Mouse (Mus musculus) embryo, embryonic 9.5 days (tissue): ENCODE results near the gene Ddx25.

Source experiments
- DNase-seq: peaks from one replicate; pipeline ENCODE4 v3.0.0-alpha.2; 2017; ENCODE audit errors: extremely low spot score

Ddx25 gene

DNA sequence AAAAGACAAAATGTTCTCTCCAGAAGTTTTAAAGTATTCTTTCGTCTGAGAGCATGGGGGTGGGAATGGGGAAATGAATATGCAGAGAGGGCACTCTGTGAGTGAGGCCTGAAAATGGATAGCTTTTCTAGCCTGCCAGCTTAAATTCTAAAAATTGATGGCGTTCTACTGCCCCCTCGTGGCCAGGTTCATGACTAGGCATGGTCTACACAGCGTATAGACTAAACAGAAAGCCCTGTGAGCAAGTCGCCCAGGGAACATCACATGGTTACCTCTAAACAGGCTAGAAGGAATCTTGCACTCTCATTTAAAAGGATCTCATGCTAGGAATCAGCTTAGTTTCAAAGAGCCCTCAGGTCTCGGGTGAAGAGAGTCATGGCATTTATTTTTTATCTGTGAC lies 16.8 kb downstream of the Ddx25 start:
- peak; percentile 80 for DNase-seq

GRCm38 (mm10) chr9:35541024-35541423 lies 17.3 kb downstream of the Ddx25 start:
- DNase-seq: no peak

DNA sequence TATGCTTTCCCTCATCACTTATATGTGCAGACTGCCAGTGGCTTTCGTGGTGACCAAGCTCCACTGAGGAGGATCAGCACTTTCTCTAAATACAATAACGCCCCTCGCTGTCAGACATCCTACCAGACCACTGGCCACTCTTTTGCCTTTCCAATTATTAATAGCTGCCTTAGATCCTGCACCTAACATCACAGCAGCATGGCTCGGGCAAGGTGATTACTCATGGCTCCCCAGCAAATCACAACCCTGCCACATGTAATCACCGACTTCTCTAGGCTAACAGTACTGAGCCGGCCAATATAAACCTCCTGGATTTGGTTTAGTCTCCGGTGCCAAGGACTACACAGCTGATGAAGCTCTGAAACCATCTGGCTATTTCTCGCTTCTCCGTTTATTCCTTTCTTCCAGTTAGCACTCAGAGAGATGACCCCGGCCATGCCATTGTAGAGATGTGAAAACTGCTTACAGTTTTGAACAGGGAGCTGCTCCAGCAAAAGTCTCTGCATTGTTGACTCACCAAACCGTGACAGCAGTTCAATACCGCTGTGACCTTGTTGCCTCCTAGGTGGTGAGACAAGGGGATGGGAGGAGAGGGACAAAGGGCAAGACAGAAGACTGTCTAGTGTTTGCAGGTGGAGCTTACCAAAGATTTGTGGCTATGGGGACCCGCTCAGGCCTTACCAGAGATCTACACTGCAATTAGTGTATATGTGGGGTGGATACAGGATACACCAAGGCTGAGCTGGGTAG lies 19.2 kb downstream of the Ddx25 start:
- DNase-seq: no peak

- no peak for DNase-seq
These were observed 22.5 kb downstream of the Ddx25 start for GRCm38 (mm10) chr9:35535876-35536275.

GRCm38 (mm10) chr9:35535110-35535509 lies 23.2 kb downstream of the Ddx25 start:
- DNase-seq: peak; percentile 81

DNA sequence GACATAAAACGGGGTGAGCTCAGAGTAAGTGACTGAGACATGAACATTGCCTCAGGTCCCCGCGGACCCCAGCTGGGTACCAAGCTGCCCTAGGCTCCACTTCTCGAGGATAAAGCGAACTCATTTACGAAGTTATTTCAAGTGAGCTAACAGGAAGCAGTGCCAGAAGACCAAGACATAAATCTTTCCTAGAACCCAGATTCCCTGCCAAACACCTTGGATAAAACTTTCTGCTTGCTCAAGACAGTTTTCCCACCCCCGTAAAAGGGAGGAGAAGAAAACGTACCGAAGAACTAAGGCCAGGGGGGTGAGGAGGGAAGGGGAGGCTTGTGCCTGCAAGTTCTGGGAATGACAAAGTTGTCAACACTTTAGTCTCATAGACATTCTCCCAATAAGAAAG lies 25.1 kb downstream of the Ddx25 start:
- no peak for DNase-seq

DNA sequence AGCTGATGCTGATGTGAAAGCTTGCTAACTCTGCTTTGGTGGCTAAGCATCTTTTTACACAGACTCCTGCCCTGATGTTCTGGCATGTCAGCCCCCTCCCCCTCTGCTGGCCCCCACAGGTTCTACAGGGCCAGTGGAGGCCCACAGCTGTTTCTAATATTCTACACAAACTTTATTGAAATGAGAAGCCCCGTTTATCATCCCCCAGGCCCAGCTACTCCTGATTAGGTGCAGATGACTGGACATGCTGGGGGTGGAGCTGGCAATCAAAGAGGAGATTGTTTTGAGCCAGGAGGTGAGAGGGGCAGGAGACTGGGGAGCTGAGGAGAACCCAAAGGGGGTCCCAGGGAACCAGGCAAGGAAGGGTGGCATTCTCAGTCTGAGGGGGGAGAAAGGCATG lies 28.5 kb downstream of the Ddx25 start:
- peak; percentile 62 for DNase-seq

- DNase-seq: no peak
These were observed 29.2 kb downstream of the Ddx25 start for GRCm38 (mm10) chr9:35529141-35529540.

DNA sequence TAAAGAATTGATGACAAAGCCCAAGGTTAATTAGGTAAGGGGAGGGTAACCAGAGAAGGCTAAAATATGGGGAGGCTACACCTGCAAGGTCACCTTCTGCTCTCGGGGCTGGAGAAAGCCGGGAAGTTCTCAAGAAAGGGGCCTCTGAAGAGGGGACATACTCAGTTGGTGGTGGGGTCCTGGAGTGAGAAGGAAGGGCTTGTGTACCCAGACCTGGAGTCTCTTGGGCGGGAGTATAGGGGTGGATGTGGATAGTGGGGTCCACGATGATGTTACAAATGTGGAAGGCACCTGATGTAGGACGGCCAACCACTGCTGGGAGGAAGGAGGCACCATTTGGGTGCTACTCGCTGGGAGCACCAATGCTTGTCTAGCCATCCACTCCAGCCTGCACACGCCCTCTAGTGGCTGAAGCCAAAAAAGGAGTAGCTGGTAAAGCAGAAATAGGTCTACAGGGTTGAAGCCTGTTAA lies 34.4 kb downstream of the Ddx25 start:
- peak; percentile 69 for DNase-seq

DNA sequence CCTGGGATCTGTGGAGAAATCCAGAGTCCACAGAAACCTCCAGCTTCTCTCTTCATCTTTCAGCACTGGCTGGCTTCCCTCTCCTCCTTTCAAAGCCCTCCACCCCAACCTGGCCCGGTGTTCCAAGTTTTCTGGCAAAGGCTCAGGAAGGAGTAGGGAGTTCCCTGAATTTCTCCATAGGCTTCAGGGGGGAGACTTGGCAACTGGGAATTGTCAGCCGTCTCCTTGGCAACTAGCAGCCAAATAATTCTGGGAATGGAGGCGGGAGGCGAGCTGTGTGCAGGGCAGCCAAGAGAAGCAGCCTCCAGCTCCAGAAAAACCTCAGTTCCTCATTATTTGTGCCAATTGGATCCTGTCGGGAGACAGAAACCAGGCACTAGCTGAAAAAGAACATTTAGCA lies 34.8 kb downstream of the Ddx25 start:
- DNase-seq: peak; percentile 35

DNA sequence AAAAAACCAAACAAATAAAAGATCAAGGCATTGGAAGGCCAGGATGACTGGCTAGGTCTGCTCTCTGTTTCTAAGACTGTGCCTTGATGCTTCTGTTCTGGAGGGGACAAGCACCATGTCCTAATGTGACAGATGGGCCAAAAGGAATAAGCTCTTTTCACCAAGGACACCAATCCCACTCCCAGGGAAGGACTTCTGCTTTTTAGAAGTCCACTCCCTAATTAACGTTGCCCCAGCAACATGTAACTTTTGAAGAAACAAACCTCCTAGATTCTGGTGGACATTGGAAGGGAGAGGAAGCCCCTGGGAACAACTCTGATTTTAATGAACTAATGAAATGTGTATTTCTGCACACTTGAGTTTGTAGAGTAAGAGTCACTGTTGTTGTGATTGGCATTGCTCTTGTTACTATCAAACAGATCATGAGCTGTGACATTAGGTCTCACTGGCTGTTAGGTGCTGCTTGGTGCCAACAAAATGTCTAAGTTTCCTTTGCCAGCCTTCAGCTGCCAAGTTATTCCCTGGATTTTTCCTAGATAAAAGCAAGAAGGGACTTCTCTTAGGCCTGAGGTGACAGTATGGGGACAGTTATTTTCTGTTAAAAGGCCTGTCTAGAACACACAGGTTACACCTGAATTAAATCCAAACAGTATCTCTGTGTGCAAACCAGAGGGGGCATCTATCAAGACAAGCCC lies 35.4 kb downstream of the Ddx25 start:
- DNase-seq: no peak

GRCm38 (mm10) chr9:35522241-35522640 lies 36.1 kb downstream of the Ddx25 start:
- DNase-seq: no peak

DNA sequence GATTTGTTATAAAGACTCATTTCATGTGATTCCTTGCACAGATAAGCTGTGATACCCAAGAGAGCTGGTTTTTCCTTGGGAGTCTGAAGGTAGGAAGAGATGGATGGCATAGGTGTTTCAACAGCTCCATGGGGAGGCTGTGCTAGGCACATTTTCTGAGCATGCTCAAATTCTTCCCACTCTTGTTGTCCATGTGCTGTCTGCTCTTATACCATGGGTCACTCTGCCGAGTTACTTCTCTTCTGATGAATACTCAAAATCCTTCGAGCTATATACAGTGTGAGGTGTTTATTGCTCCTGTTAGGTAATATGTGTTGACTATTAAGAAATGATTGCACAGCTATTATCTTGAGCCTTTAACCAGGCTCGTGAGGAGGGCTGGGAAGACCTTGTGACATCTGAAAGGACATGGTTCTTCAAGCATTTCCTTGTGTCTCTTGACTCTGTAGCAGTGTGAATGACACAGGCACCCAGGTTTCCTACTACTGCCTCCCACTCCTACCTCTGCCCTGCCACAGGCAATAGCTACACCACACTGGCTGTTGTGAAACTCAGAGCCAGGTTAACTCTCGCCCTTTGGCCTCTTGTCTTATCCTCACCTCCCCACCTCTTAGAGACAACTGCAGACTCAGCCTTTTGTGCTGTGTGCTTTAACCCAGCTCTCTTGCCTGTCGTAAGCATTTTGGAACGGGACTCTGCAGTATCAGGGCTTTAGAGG lies 37.5 kb downstream of the Ddx25 start:
- DNase-seq: no peak

- DNase-seq: no peak
These were observed 40.2 kb downstream of the Ddx25 start, which contains the start of gene Gm1113 for GRCm38 (mm10) chr9:35518169-35518568. Gene Gm1113 (minus strand): TSS chr9:35518269.

DNA sequence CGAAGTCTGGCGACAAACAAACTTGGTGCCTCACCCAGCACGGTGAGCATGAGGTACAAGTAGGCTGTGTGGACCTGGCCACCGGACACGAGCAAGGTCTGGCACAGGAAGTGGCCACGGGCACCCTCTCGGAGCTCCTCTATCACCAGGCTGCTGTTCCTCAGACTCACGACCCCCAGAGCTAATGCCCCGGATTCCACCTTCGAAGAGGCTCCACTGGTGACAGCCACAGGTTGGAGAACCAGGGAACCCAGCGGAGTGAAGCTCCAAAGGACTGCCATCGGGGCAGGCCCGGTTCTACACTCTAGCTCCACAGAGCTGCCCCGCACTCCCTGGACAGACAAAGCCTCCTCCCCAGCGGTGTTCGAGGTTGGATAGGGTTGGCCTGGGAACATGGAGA lies 41.6 kb downstream of the Ddx25 start:
- DNase-seq: no peak

GRCm38 (mm10) chr9:35516182-35516581 lies 42.1 kb downstream of the Ddx25 start:
- DNase-seq: no peak

DNA sequence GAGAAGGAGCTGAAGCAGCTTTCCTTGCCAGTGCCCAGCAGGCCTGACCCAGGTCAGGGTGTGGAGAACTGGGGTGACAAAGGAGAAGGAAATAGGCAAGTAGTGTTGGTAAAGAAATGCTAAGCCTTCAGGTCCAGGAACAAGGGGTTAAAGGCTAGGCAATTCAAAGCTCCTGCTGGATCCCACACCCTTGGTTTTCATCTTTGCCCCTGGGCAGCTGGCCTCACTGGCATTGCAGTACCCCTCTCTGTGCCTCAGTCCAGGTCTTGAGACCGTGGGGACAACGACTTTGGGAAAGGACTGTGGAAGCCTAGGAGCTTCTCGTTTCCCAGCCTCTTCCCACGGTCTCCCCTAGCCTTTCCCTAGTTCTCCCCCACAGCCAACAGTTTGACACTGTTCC lies 44.4 kb downstream of the Ddx25 start:
- no peak for DNase-seq

- no peak for DNase-seq
These were observed 50.1 kb downstream of the Ddx25 start for GRCm38 (mm10) chr9:35508234-35508633.

DNA sequence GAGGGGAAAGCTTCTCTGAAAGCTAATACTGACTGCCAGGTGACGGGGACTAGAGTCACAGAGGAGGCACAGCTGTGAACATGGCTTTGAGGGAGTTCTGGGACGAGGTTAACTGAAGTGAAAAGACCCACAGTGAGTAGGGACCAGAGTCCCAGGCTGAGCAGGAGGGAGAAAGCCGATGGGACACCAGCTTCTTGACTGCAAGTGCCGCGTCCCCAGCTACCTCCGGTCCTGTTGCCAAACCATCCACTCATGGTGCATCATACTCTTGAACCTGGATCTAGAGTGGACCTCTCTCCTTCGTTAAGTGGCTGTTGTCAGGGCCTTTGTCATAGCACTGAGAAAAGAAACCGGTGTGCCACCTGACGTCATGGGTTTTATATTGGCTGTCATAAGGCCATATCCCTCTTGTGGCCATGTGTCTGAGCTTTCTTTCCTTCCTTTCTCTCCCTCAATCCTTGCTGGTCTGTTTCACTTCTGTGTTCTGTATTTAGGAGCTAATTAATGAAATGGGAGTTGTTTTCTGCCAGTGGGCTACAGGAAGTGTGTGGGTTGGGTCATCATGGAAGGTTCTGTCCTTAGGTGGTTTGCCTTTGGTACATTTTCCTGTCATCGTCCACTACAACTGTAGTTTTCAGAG lies 55.8 kb downstream of the Ddx25 start:
- no peak for DNase-seq

DNA sequence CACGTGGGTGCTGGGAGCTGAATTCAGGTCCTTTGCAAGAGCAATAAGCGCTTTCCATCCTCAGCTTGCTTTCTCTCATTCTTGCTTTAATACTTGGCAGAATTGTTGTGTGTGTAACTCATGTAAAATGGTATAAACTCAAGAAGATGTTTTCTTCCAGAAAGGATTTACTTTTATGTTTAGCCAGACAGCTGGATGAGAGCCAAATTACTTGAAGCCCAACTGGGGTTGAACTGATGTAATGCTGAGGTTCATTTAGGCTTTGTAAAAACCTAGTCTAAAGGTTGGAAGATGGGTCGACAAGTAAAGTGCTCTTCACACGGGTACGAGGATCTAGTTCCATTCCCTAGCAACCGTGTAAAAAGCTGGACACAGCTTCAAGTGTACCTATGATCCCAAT lies 58.4 kb downstream of the Ddx25 start:
- DNase-seq: no peak

DNA sequence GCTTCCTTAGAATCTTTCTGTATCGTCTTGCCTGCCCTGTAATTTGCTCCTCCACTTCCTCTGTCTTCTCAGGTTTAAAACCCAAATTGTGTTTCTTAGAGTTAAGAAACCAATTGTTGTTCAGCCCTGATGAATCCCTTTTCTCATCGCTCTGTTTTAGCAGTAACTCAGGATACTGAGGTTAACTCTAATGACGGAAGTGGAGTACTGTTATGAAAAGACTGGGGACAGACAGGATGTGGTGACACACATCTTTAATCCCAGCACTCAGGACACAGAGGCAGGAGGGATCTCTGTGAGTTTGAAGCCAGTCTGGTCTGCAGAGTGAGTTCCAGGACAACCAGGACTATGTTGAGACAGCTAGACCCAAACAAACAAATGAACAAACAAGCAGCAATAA lies 62.9 kb downstream of the Ddx25 start:
- no peak for DNase-seq

DNA sequence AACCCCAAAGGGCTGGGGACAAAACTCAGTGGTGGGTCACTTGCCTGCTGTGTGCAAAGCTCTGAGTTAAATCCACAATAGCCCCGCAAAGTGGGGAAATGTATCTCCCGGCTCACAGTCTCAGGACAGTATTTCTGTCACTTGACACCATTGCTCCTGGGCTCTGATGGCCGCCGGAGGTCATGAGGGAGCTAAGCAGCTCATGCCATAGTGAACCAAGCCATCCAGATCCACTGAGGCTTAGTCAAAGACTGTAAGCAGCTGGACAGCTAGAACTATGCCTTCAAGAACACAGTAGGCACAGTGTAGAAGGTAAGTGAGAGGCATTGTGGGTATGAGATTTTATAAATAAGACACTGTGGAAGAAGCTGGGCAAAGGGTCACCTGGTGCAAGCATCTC lies 63.4 kb downstream of the Ddx25 start:
- no peak for DNase-seq
